8 mouse cellular contexts compared by ENCODE assay signal in the genomic region with DNA sequence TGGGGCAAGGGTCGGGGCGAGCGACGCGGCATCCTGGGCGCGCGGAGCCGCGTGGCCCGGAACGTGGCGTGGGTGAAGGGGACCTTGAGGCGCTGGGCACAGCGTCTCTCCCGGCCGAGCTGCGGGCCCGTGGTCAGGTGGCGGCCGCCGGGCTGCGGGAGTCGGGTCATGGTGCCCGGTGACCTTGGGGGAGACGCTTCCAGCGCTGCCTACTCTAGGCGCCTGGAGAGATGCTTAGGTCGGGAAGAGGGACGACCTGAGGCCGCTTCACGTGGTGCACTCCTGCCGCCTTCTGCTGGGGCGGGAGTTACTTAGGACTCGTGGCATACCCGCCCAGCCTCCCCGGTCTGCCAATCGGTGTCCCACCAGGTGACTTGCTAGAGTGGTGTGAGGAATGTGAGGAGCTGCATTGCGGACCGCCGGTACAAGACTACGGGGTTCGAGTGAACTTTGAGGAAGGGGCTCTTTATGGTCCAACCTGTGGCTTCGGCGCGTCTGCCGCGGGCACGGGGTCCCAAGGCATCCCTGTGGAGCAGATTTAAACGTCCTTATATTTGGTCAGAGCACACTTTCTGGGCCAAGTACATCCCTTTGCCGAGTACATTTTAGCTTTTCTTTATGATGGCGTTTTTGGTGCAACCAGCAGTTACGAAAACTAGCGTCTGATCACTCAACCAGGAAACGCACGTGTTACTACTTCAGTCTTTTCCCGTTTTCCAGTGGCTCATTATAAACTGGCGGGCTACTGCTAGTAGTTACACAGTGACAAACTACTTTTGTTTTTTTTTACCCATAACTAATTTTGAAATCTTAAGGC. TPM values are rescaled to one million over a fixed set of nuclear protein-coding genes. Genes with fewer than 3 reads are reported as not detected.
DNase-seq lines count a peak whose midpoint lies in the region; ATAC-seq and TF ChIP-seq lines count a peak whose summit lies in the region.

No protein-coding gene starts in this region.

- no peak; the same call in 1 of the 2 replicates for TF ChIP-seq POLR2A in heart, adult 2 months (IDR thresholded peaks at IDR 0.05; ENCODE audit: insufficient read depth, low read depth, low read length)
- no peak for TF ChIP-seq POLR2A in kidney, adult 2 months (IDR thresholded peaks at IDR 0.05; ENCODE audit: low read depth, low read length)
- TF ChIP-seq POLR2A in limb, embryonic 14.5 days (IDR thresholded peaks at IDR 0.05; ENCODE audit: borderline replicate concordance, extremely low read depth, insufficient read depth, insufficient read length), result no peak

- peak overlapping the region; percentile 94 for H3K4me2 ChIP-seq in embryonic facial prominence, embryonic 13.5 days
- H3K4me2 ChIP-seq in limb, embryonic 14.5 days (replicated peaks; ENCODE audit: low read depth, low read length, severe bottlenecking), result peak overlapping the region; percentile 97
- peak overlapping the region; percentile 94 for H3K4me2 ChIP-seq in midbrain, embryonic 15.5 days

- peak overlapping the region; percentile 86 for H3K4me3 ChIP-seq in embryonic facial prominence, embryonic 13.5 days
- H3K4me3 ChIP-seq in heart, adult 2 months, result peak overlapping the region; percentile 72
- peak overlapping the region; percentile 74 for H3K4me3 ChIP-seq in kidney, adult 2 months (ENCODE audit: insufficient read depth, low read depth, low read length)
- H3K4me3 ChIP-seq in limb, embryonic 14.5 days (replicated peaks; ENCODE audit: low read length), result peak overlapping the region; percentile 87
- peak overlapping the region; percentile 79 for H3K4me3 ChIP-seq in midbrain, embryonic 15.5 days

- DNase-seq in B cell, adult 2 months, result peak; percentile 61 to 68
- DNase-seq in adrenal gland, postnatal 10 days, result peak; percentile 73
- peak; percentile 70 to 76 for DNase-seq in heart, adult 2 months
- peak; percentile 72 for DNase-seq in kidney, adult 2 months
- peak; percentile 74 for DNase-seq in limb, embryonic 14.5 days (ENCODE audit: low spot score)
- DNase-seq in spleen, postnatal 36 days (ENCODE audit: low spot score in 2 of 2), result peak; percentile 58 to 68

- no peaks in the 10 kb centered on the region for H3K9me3 ChIP-seq in embryonic facial prominence, embryonic 13.5 days
- H3K9me3 ChIP-seq in limb, embryonic 14.5 days (ENCODE audit: control insufficient read depth, low read length), result no peaks in the 10 kb centered on the region
- H3K9me3 ChIP-seq in midbrain, embryonic 15.5 days, result no peaks in the 10 kb centered on the region

- H3K36me3 ChIP-seq in embryonic facial prominence, embryonic 13.5 days, result no peaks in the 10 kb centered on the region
- no peaks in the 10 kb centered on the region; the same call in 1 of the 2 replicates for H3K36me3 ChIP-seq in heart, adult 2 months (ENCODE audit: control insufficient read depth, insufficient read depth, low read length)
- no peaks in the 10 kb centered on the region for H3K36me3 ChIP-seq in kidney, adult 2 months (ENCODE audit: control insufficient read depth, insufficient read depth, low read length)
- H3K36me3 ChIP-seq in limb, embryonic 14.5 days (ENCODE audit: control insufficient read depth, insufficient read depth, low read length), result no peaks in the 10 kb centered on the region
- H3K36me3 ChIP-seq in midbrain, embryonic 15.5 days (replicated peaks), result no peaks in the 10 kb centered on the region

- no peak for TF ChIP-seq EP300 in heart, adult 2 months (IDR thresholded peaks at IDR 0.05; ENCODE audit: insufficient read depth, low read depth, low read length)

- peaks cover 15% of the 10 kb centered on the region for H3K4me1 ChIP-seq in embryonic facial prominence, embryonic 13.5 days
- H3K4me1 ChIP-seq in heart, adult 2 months (ENCODE audit: control insufficient read depth, insufficient read depth, low read length), result peaks cover 3% of the 10 kb centered on the region
- no peaks in the 10 kb centered on the region for H3K4me1 ChIP-seq in kidney, adult 2 months (ENCODE audit: control insufficient read depth, insufficient read depth, low read length)
- H3K4me1 ChIP-seq in limb, embryonic 14.5 days (ENCODE audit: control insufficient read depth, insufficient read depth, low read length), result peaks cover 3% of the 10 kb centered on the region; the same call in 1 of the 2 replicates
- H3K4me1 ChIP-seq in midbrain, embryonic 15.5 days, result peaks cover 14% of the 10 kb centered on the region

- ATAC-seq in embryonic facial prominence, embryonic 13.5 days (ENCODE audit: insufficient number of reproducible peaks, insufficient read depth, low FRiP score, low TSS enrichment, low read depth), result peak; percentile 75
- ATAC-seq in limb, embryonic 14.5 days (ENCODE audit: low FRiP score, low read depth), result peak; percentile 44
- ATAC-seq in midbrain, embryonic 15.5 days (replicated peaks), result peak; percentile 75

- H3K27me3 ChIP-seq in embryonic facial prominence, embryonic 13.5 days, result no peaks in the 10 kb centered on the region
- no peaks in the 10 kb centered on the region for H3K27me3 ChIP-seq in heart, adult 2 months (ENCODE audit: control insufficient read depth, insufficient read depth, low read length)
- no peaks in the 10 kb centered on the region for H3K27me3 ChIP-seq in kidney, adult 2 months (replicated peaks; ENCODE audit: control insufficient read depth, insufficient read depth, low read length)
- H3K27me3 ChIP-seq in limb, embryonic 14.5 days (ENCODE audit: control insufficient read depth, insufficient read depth, low read length), result no peaks in the 10 kb centered on the region
- H3K27me3 ChIP-seq in midbrain, embryonic 15.5 days (replicated peaks), result no peaks in the 10 kb centered on the region

- no peaks in the 10 kb centered on the region for H3K79me2 ChIP-seq in heart, adult 2 months (replicated peaks; ENCODE audit: control insufficient read depth, insufficient read depth, low read length)

- no peak for TF ChIP-seq CTCF in heart, adult 2 months (IDR thresholded peaks at IDR 0.05)
- TF ChIP-seq CTCF in kidney, adult 2 months (conservative IDR thresholded peaks at IDR 0.05; ENCODE audit: insufficient read depth, insufficient read length, low read depth, low read length), result 0 out of 2 replicates have a peak, but pooled peaks have one; percentile 16

- intact Hi-C loops in heart, adult 2 months (cut with DNase I), result loop anchor here (2.0 kb wide), 1 partner anchor 128 kb away; the partner anchor contains the start of gene Lrig2

- H3K9ac ChIP-seq in embryonic facial prominence, embryonic 13.5 days, result peak overlapping the region; percentile 89
- peak overlapping the region; percentile 87 for H3K9ac ChIP-seq in heart, adult 2 months (ENCODE audit: low read depth, low read length)
- peak overlapping the region; percentile 90 for H3K9ac ChIP-seq in limb, embryonic 14.5 days (ENCODE audit: low read depth, low read length, severe bottlenecking)
- peak overlapping the region; percentile 84 for H3K9ac ChIP-seq in midbrain, embryonic 15.5 days

- H3K27ac ChIP-seq in embryonic facial prominence, embryonic 13.5 days, result peak overlapping the region; percentile 41
- peak overlapping the region; percentile 97 for H3K27ac ChIP-seq in heart, adult 2 months
- H3K27ac ChIP-seq in kidney, adult 2 months (ENCODE audit: insufficient read depth, low read depth, low read length), result peak overlapping the region; percentile 10; the same call in 1 of the 2 replicates
- H3K27ac ChIP-seq in limb, embryonic 14.5 days (replicated peaks; ENCODE audit: low read depth, low read length), result peak overlapping the region; percentile 72; the same call in 1 of the 2 replicates
- 0 out of 2 replicates have a peak overlapping the region, but pooled peaks have one; percentile 73 for H3K27ac ChIP-seq in midbrain, embryonic 15.5 days

- under 1% methylated on average over 58 of the region's 58 CpGs for WGBS in embryonic facial prominence, embryonic 13.5 days
- 2% methylated on average over 58 of the region's 58 CpGs for WGBS in heart, adult 2 months
- WGBS in kidney, adult 2 months, result 1% methylated on average over 58 of the region's 58 CpGs
- WGBS in limb, embryonic 14.5 days, result under 1% methylated on average over 40 of the region's 58 CpGs
- WGBS in midbrain, embryonic 15.5 days, result under 1% methylated on average over 58 of the region's 58 CpGs

RNA-seq across cellular contexts. Expression of gene Slc16a1, which starts 0.7 kb away (rescaled TPM):
- 100 to 1,000 TPM; 104 to 117 TPM for total RNA-seq in adrenal gland, postnatal 10 days (2021)
- polyA plus RNA-seq in embryonic facial prominence, embryonic 13.5 days (2015; fragmentation: Nextera tagmentation; extraction: Ambion mirVana), result 29.6 and 33.6 TPM in 2 replicates
- total RNA-seq in heart, adult 2 months (2021), result 100 to 1,000 TPM; 157 to 177 TPM
- polyA plus RNA-seq in heart, adult 2 months (2012; rRNA removed), result 91.9 and 179 TPM in 2 replicates
- polyA plus RNA-seq in kidney, adult 2 months (2012; rRNA removed), result 18.3 and 23.1 TPM in 2 replicates
- 22.3 and 23.3 TPM in 2 replicates for polyA plus RNA-seq in limb, embryonic 14.5 days (2012; rRNA removed)
- 45.1 and 46.6 TPM in 2 replicates for polyA plus RNA-seq in limb, embryonic 14.5 days (2014; fragmentation: Nextera tagmentation; extraction: Ambion mirVana)
- 9.0 and 9.7 TPM in 2 replicates for polyA plus RNA-seq in midbrain, embryonic 15.5 days (2015; fragmentation: Nextera tagmentation; extraction: Ambion mirVana)

Comparison
In these comparisons a context has a peak if more than half of its experiments do, and no peak if none do; other contexts are left out.
1. Peak in every context shown above with its lines: DNase-seq, ATAC-seq, H3K4me3 ChIP-seq and H3K27ac ChIP-seq.
2. H3K27ac ChIP-seq: peak in every context shown above with its lines; median percentile 97 in heart, adult 2 months; 73 in midbrain, embryonic 15.5 days; 72 in limb, embryonic 14.5 days; 41 in embryonic facial prominence, embryonic 13.5 days; 10 in kidney, adult 2 months.